Mouse (Mus musculus): ENCODE results near the gene Gng7. TPM values are rescaled to one million over a fixed set of nuclear protein-coding genes. Genes with fewer than 3 reads are reported as not detected.

Gene Gng7
- polyA plus RNA-seq, 1 experiment from 2014 or later = 10.9 TPM

DNA sequence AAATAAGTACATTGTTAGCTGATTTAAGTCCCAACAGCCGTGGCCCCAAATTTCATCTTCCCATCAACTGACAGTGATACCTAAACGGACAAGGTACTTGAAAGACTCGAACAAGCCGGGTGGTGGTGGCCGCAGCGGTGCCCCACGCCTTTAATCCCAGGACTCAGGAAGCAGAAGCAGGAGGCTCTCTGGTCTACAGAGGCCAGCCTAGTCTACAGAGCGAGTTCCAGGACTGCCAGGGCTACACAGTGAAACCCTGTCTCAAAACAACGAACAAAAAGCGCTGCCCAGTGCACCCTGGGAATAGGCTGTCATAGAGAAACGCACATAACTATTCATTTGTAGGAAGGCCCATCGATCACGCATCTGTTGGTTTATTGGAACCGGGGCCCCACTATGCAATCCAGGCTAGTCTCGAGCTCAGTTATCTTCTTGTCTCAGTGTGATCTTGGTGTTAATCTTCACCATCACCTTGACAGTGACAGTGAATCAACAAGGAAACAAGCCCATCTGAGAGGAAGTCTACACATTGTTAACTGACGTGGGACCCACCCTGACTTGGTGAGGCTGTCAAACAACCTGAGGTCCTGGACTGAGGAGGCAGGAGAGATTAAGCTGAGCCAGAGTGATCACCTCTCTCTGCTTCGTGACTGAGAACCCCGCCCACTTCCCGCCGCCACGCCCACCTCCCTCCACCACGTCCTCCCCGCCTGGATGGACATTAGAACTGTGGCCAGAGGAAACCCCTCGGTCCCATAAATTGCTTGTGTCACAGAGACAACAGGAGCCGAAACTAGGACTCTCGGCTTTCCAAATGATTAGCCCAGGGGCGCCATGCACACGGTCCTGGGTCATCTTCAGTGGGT is 14.3 kb downstream of the Gng7 start:
- H3K36me3 ChIP-seq = no peaks in the 10 kb centered on the region
- no peak overlapping the region for H3K4me3 ChIP-seq (replicated peaks)
- H3K9me3 ChIP-seq = no peaks in the 10 kb centered on the region
- no peak overlapping the region for H3K27ac ChIP-seq
- no peak overlapping the region for H3K4me2 ChIP-seq (replicated peaks)
- H3K4me1 ChIP-seq (replicated peaks) = peaks cover 25% of the 10 kb centered on the region
- WGBS = 50% methylated on average over 28 of the region's 28 CpGs
- peak overlapping the region; percentile 32; the same call in 1 of the 2 replicates for H3K9ac ChIP-seq (replicated peaks)
- ATAC-seq = 0 out of 2 replicates have a peak, but pooled peaks have one; percentile 1
- peaks cover 15% of the 10 kb centered on the region; the same call in 1 of the 2 replicates for H3K27me3 ChIP-seq

DNA sequence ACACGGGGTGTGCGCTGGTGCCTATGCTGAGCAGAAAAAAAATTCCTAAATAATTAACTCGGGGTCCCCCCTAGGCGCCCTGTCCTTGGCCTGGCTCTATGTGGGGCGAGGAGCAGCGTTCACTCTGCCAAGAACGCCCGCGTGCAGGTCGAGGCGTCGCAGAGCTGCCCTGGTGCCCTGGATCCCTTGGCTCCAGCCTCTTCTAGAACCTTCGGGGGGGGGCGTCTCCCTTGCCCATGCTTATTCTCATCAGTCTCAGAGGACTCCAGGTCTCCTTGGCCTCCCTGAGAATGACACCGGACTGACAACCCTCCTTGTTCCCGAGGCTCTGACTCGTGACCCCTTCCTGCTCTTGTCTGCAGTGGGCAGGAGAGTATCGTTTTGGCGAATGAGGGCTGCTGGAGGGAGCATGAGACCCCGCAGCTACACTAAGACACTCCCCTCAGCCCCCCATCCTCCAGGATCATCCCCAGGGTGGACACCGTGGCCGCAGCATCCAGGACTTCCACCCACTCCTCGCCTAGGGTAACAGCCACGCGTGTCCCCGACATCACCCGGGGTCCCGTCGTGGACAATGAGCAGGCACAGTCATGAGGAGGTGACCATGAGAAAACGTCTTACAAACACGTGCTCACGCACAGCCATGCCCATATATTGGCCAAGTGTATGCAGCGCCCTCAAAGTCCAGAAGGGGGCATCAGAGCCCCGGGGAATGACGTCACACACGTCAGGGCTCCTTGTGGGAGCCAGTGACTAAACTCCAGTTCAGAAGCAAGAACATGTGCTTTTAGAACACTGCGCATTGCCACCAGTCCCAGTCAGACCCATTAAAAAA is 15.2 kb downstream of the Gng7 start:
- 0 out of 2 replicates have a peak overlapping the region, but pooled peaks have one; percentile 32 for H3K9ac ChIP-seq (replicated peaks)
- peaks cover 25% of the 10 kb centered on the region for H3K4me1 ChIP-seq (replicated peaks)
- ATAC-seq = peak; percentile 65
- no peak overlapping the region for H3K27ac ChIP-seq
- H3K36me3 ChIP-seq = no peaks in the 10 kb centered on the region
- H3K9me3 ChIP-seq = no peaks in the 10 kb centered on the region
- peaks cover 15% of the 10 kb centered on the region; the same call in 1 of the 2 replicates for H3K27me3 ChIP-seq
- H3K4me2 ChIP-seq (replicated peaks) = peak overlapping the region; percentile 35
- WGBS = 34% methylated on average over 37 of the region's 37 CpGs
- H3K4me3 ChIP-seq (replicated peaks) = peak overlapping the region; percentile 6; the same call in 1 of the 2 replicates

DNA sequence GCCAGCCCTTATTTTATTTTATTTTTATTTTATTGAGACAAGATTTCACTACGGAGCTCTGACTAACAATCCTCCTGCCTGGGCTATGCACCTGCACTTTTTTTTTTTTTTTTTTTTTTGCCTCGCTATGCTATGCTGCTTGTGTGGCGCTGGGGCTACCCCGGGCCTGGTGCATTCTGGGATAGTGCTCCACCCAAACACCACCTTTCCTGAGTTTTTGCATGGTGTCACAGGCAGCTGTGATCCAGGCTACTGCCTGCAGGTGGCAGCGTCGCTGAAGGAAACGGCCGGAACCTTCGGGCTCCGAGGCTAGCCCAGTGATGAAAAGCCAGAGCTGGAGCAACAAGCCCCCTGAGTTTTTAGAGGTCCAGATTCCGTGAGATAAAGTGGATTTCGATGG is 16.0 kb downstream of the Gng7 start:
- WGBS = 20% methylated on average over 12 of the region's 12 CpGs
- H3K27me3 ChIP-seq = peaks cover 15% of the 10 kb centered on the region; the same call in 1 of the 2 replicates
- H3K4me1 ChIP-seq (replicated peaks) = peaks cover 25% of the 10 kb centered on the region
- no peaks in the 10 kb centered on the region for H3K9me3 ChIP-seq
- H3K27ac ChIP-seq = no peak overlapping the region
- ATAC-seq = no peak
- H3K4me2 ChIP-seq (replicated peaks) = no peak overlapping the region
- no peaks in the 10 kb centered on the region for H3K36me3 ChIP-seq
- H3K4me3 ChIP-seq (replicated peaks) = no peak overlapping the region
- no peak overlapping the region for H3K9ac ChIP-seq (replicated peaks)

- 33% methylated on average over 14 of the region's 14 CpGs for WGBS
- 0 out of 2 replicates have a peak overlapping the region, but pooled peaks have one; percentile 36 for H3K9ac ChIP-seq (replicated peaks)
- no peaks in the 10 kb centered on the region for H3K36me3 ChIP-seq
- H3K27me3 ChIP-seq = peaks cover 15% of the 10 kb centered on the region; the same call in 1 of the 2 replicates
- no peak overlapping the region for H3K27ac ChIP-seq
- H3K9me3 ChIP-seq = no peaks in the 10 kb centered on the region
- ATAC-seq = no peak
- H3K4me2 ChIP-seq (replicated peaks) = no peak overlapping the region
- peaks cover 29% of the 10 kb centered on the region for H3K4me1 ChIP-seq (replicated peaks)
- no peak overlapping the region for H3K4me3 ChIP-seq (replicated peaks)
Measured at GRCm38 (mm10) chr10:80998021-80998420, 16.7 kb downstream of the Gng7 start.

DNA sequence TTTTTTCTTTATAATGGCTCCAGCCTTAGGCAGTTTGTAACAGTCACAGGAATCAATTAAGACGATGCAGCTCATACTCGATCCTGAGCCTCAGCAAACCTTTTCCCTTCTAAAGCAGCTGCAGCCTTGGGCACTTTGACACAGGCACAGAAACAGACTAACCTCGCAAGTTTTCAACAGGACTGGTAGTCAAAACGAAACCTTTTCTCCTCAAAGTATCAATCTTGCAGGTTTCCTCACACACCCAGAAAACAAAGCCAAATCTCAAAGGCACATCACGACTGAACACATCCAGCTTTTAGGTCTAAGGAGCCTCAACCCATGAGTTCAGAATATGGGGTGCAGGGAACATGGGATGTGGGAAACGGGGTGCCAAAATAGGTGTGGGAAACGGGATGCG is 17.4 kb downstream of the Gng7 start:
- H3K27ac ChIP-seq = no peak overlapping the region
- no peak for ATAC-seq
- 87% methylated on average over 8 of the region's 8 CpGs for WGBS

GRCm38 (mm10) chr10:80996501-80996900 is 18.2 kb downstream of the Gng7 start:
- Histone ChIP-seq H3K4me1 (replicated peaks) (peaks cover 27% of the 10 kb centered on the region), H3K27me3 (peaks cover 18% of the 10 kb centered on the region; the same call in 1 of the 2 replicates), H3K27ac (no peak overlapping the region), H3K36me3 (no peaks in the 10 kb centered on the region), H3K9me3 (no peaks in the 10 kb centered on the region), H3K4me3 (replicated peaks) (no peak overlapping the region), H3K9ac (replicated peaks) (no peak overlapping the region), H3K4me2 (replicated peaks) (no peak overlapping the region)
- WGBS = 97% methylated on average over 8 of the region's 8 CpGs
- ATAC-seq = no peak

More for the DNA sequence above, 17.4 kb downstream of the Gng7 start:
- no peak overlapping the region for H3K4me3 ChIP-seq (replicated peaks)
- H3K4me1 ChIP-seq (replicated peaks) = peaks cover 30% of the 10 kb centered on the region
- no peaks in the 10 kb centered on the region for H3K9me3 ChIP-seq
- no peaks in the 10 kb centered on the region for H3K36me3 ChIP-seq
- no peak overlapping the region for H3K4me2 ChIP-seq (replicated peaks)
- peaks cover 15% of the 10 kb centered on the region; the same call in 1 of the 2 replicates for H3K27me3 ChIP-seq
- no peak overlapping the region for H3K9ac ChIP-seq (replicated peaks)

GRCm38 (mm10) chr10:80995091-80995632 is 19.6 kb downstream of the Gng7 start:
- Histone ChIP-seq H3K4me3 (replicated peaks) (no peak overlapping the region), H3K27ac (no peak overlapping the region), H3K4me1 (replicated peaks) (peaks cover 17% of the 10 kb centered on the region), H3K4me2 (replicated peaks) (peak overlapping the region; percentile 25), H3K9me3 (no peaks in the 10 kb centered on the region), H3K36me3 (no peaks in the 10 kb centered on the region), H3K9ac (replicated peaks) (no peak overlapping the region), H3K27me3 (peaks cover 18% of the 10 kb centered on the region; the same call in 1 of the 2 replicates)
- ATAC-seq = peak; percentile 46; the same call in 1 of the 2 replicates
- 13% methylated on average over 21 of the region's 21 CpGs for WGBS

- Histone ChIP-seq H3K4me3 (replicated peaks) (no peak overlapping the region), H3K9me3 (no peaks in the 10 kb centered on the region), H3K4me2 (replicated peaks) (no peak overlapping the region), H3K27ac (no peak overlapping the region), H3K9ac (replicated peaks) (no peak overlapping the region), H3K27me3 (peaks cover 18% of the 10 kb centered on the region; the same call in 1 of the 2 replicates), H3K36me3 (no peaks in the 10 kb centered on the region), H3K4me1 (replicated peaks) (peaks cover 15% of the 10 kb centered on the region)
- no peak for ATAC-seq
- 62% methylated on average over 4 of the region's 4 CpGs for WGBS
Measured at GRCm38 (mm10) chr10:80994621-80995020, 20.1 kb downstream of the Gng7 start.

- Histone ChIP-seq H3K36me3 (no peaks in the 10 kb centered on the region), H3K27ac (no peak overlapping the region), H3K4me1 (replicated peaks) (peaks cover 11% of the 10 kb centered on the region; the same call in 1 of the 2 replicates), H3K4me2 (replicated peaks) (no peak overlapping the region), H3K9ac (replicated peaks) (peak overlapping the region; percentile 28; the same call in 1 of the 2 replicates), H3K27me3 (peaks cover 19% of the 10 kb centered on the region; the same call in 1 of the 2 replicates), H3K4me3 (replicated peaks) (no peak overlapping the region), H3K9me3 (no peaks in the 10 kb centered on the region)
- no peak for ATAC-seq
- WGBS = 54% methylated on average over 5 of the region's 5 CpGs
Measured at GRCm38 (mm10) chr10:80993276-80993675, 21.5 kb downstream of the Gng7 start.

GRCm38 (mm10) chr10:80991945-80992344 is 22.8 kb downstream of the Gng7 start:
- 96% methylated on average over 1 of the region's 1 CpGs for WGBS
- no peaks in the 10 kb centered on the region for H3K36me3 ChIP-seq
- no peak overlapping the region for H3K4me2 ChIP-seq (replicated peaks)
- ATAC-seq = no peak
- H3K27ac ChIP-seq = no peak overlapping the region
- peaks cover 20% of the 10 kb centered on the region for H3K27me3 ChIP-seq
- no peak overlapping the region for H3K9ac ChIP-seq (replicated peaks)
- H3K9me3 ChIP-seq = no peaks in the 10 kb centered on the region
- H3K4me1 ChIP-seq (replicated peaks) = 0 out of 2 replicates have a peak, but pooled peaks cover 6% of the 10 kb centered on the region
- no peak overlapping the region for H3K4me3 ChIP-seq (replicated peaks)

DNA sequence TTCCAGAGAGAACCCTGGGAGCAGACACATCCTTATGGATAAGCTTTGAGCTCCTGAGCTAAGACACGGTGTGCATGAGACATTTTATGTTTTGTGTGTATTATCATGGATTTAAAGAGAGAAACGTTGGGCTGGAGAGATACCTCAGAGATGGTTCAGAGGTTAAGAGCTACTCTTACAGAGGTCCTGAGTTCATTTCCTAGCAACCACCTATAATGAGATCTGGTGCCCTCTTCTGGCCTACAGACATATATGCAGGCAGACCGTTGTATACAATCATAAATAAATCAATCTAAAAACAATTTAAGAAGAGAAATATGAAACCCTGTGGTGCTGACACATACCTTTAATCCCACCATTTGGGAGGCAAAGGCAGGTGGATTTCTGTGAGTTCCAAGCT is 23.7 kb downstream of the Gng7 start:
- no peak for ATAC-seq
- no peak overlapping the region for H3K4me3 ChIP-seq (replicated peaks)
- 0 out of 2 replicates have a peak, but pooled peaks cover 6% of the 10 kb centered on the region for H3K4me1 ChIP-seq (replicated peaks)
- H3K9me3 ChIP-seq = no peaks in the 10 kb centered on the region
- H3K27me3 ChIP-seq = peaks cover 30% of the 10 kb centered on the region
- no peaks in the 10 kb centered on the region for H3K36me3 ChIP-seq
- no peak overlapping the region for H3K9ac ChIP-seq (replicated peaks)
- no peak overlapping the region for H3K4me2 ChIP-seq (replicated peaks)
- 8% methylated on average over 3 of the region's 3 CpGs for WGBS
- no peak overlapping the region for H3K27ac ChIP-seq
